Mouse (Mus musculus): ENCODE measurements at regions not wholly inside any gene's neighbourhood (a gene's known extent, or its start where the extent isn't known, plus 50 kb on each side); places are given as distances from the start of the nearest gene placed in this dataset.

DNA sequence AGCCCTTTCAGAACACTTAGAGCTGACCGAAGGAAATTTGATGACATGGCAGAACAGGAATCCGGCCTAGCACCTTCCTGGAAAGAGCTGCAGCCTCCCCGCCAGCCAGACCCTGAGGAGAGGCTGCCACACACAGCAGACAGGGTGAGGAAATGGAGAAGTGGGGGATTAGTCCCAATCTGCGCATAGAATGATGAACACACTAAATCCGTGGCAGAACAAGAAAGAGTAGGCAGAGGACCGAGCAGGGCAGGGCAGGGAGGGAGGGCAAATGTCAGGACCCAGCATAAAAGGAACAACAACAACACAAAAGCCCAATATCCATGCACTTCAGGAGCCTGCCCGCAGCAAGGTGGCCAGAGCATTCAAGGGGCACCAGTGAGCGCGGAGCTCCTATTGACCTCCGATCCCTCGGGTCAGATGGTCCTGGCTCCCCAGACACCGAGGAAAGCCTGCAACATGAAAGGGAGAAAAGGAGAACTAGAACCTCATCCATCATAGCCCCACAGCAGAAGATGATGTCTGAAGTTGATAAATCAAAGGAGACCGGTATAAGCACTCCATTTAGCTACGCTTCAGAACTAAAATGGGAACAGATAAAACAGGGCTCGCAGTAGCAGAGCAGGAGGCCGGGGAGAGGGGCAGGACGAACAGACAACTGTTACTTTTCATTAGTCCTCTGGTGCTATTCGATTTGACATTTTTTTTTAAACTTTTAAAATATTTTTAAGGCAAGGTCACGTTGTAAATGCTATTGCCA, 136.3 kb upstream of the Pkdcc start:
- Histone ChIP-seq H3K9me3 (ENCODE audit: low read length) (0 out of 2 replicates have a peak, but pooled peaks cover 4% of the 10 kb centered on the region), H3K27ac (ENCODE audit: low read depth, low read length) (no peak overlapping the region), H3K4me1 (ENCODE audit: insufficient read depth, low read length) (peaks cover 4% of the 10 kb centered on the region; the same call in 1 of the 2 replicates), H3K36me3 (ENCODE audit: insufficient read depth, low read length) (no peaks in the 10 kb centered on the region), H3K4me2 (ENCODE audit: low read depth, low read length, poor library complexity, severe bottlenecking) (no peak overlapping the region), H3K27me3 (ENCODE audit: insufficient read depth, low read length) (peaks cover 7% of the 10 kb centered on the region; the same call in 1 of the 2 replicates), H3K9ac (replicated peaks; ENCODE audit: low read length, poor library complexity, severe bottlenecking) (no peak overlapping the region), H3K4me3 (ENCODE audit: low read depth, low read length) (no peak overlapping the region)
- no peak for TF ChIP-seq CTCF (IDR thresholded peaks at IDR 0.05)
- DNase-seq (ENCODE audit: low spot score), result no peak
- 25% methylated on average over 19 of the region's 19 CpGs for WGBS
- no peak for ATAC-seq (ENCODE audit: low FRiP score)

DNA sequence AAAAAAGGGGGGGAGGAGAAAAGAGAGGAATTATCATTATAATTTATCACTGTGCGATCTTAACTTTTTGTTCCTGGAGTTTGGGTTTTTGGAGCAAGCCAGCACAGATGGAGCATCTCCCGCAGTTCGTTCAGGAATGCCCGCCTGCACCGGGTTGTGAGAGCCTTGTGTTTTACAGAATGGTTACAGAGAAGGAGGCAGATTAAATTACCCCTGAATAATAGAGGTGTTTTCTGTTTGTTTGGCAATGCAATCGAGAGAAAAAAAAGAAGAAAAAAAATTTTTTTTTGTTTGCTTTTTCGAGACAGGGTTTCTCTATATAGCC, 135.8 kb upstream of the Pkdcc start:
- peaks cover 7% of the 10 kb centered on the region; the same call in 1 of the 2 replicates for H3K27me3 ChIP-seq (ENCODE audit: insufficient read depth, low read length)
- ATAC-seq (ENCODE audit: low FRiP score) (no peak), DNase-seq (ENCODE audit: low spot score) (no peak)
- H3K36me3 ChIP-seq (ENCODE audit: insufficient read depth, low read length), result no peaks in the 10 kb centered on the region
- WGBS, result 76% methylated on average over 7 of the region's 7 CpGs
- no peak overlapping the region for H3K4me2 ChIP-seq (ENCODE audit: low read depth, low read length, poor library complexity, severe bottlenecking)
- H3K4me1 ChIP-seq (ENCODE audit: insufficient read depth, low read length), result peaks cover 4% of the 10 kb centered on the region; the same call in 1 of the 2 replicates
- no peak for TF ChIP-seq CTCF (IDR thresholded peaks at IDR 0.05)
- H3K9me3 ChIP-seq (ENCODE audit: low read length), result 0 out of 2 replicates have a peak, but pooled peaks cover 4% of the 10 kb centered on the region
- H3K27ac ChIP-seq (ENCODE audit: low read depth, low read length), result no peak overlapping the region
- no peak overlapping the region for H3K4me3 ChIP-seq (ENCODE audit: low read depth, low read length)
- H3K9ac ChIP-seq (replicated peaks; ENCODE audit: low read length, poor library complexity, severe bottlenecking), result no peak overlapping the region

DNA sequence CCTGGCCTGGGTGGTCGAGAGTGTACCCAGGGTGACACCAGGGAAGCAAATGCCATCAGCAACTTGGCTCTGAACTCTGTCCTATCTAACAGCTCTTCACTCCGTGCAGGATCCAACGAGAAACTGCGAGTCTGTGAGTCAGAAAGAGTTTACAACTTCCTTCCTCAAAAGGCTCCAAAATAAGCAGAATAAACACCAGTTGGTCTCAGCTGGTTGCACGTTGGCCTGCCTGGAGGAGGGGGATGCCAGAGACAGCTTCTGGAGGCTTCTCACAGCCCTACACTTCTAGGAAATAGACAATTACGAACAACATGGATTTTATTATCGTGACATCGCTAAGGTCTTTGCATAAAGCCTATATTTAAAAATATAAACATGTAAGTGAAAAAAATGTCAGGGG, 133.4 kb upstream of the Pkdcc start:
- H3K27me3 ChIP-seq (ENCODE audit: insufficient read depth, low read length), result peaks cover 7% of the 10 kb centered on the region; the same call in 1 of the 2 replicates
- no peak for TF ChIP-seq CTCF (IDR thresholded peaks at IDR 0.05)
- ATAC-seq (ENCODE audit: low FRiP score), result no peak
- WGBS, result 81% methylated on average over 8 of the region's 8 CpGs
- H3K4me3 ChIP-seq (ENCODE audit: low read depth, low read length), result no peak overlapping the region
- no peak for DNase-seq (ENCODE audit: low spot score)
- 0 out of 2 replicates have a peak, but pooled peaks cover 4% of the 10 kb centered on the region for H3K9me3 ChIP-seq (ENCODE audit: low read length)
- no peaks in the 10 kb centered on the region for H3K36me3 ChIP-seq (ENCODE audit: insufficient read depth, low read length)
- no peak overlapping the region for H3K9ac ChIP-seq (replicated peaks; ENCODE audit: low read length, poor library complexity, severe bottlenecking)
- H3K4me2 ChIP-seq (ENCODE audit: low read depth, low read length, poor library complexity, severe bottlenecking), result no peak overlapping the region
- no peak overlapping the region for H3K27ac ChIP-seq (ENCODE audit: low read depth, low read length)
- H3K4me1 ChIP-seq (ENCODE audit: insufficient read depth, low read length), result peaks cover 4% of the 10 kb centered on the region; the same call in 1 of the 2 replicates

DNA sequence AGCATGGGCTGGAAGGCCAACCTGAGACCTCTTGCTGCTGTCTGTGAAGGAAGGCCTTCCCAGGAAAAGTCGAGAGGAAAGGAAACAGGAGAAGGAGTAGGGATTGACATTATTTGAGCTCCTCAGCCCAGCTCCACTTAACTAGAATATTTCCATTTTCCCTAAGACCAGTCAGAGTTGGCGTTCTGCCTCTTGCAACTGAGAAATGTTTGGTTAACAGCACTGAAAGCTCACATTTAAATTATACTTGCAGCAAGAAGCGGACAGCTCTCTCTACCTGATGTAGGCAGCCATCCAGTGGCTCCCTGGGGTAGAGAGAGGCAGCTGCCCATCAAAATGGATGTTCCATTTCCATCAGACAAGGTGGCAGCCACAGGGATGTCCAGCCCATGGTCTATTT, 131.6 kb upstream of the Pkdcc start:
- no peak for TF ChIP-seq CTCF (IDR thresholded peaks at IDR 0.05)
- H3K9ac ChIP-seq (replicated peaks; ENCODE audit: low read length, poor library complexity, severe bottlenecking), result no peak overlapping the region
- H3K27ac ChIP-seq (ENCODE audit: low read depth, low read length), result no peak overlapping the region
- no peak overlapping the region for H3K4me3 ChIP-seq (ENCODE audit: low read depth, low read length)
- 58% methylated on average over 3 of the region's 3 CpGs for WGBS
- H3K4me1 ChIP-seq (ENCODE audit: insufficient read depth, low read length), result peaks cover 4% of the 10 kb centered on the region; the same call in 1 of the 2 replicates
- H3K4me2 ChIP-seq (ENCODE audit: low read depth, low read length, poor library complexity, severe bottlenecking), result no peak overlapping the region
- ATAC-seq (ENCODE audit: low FRiP score) (no peak), DNase-seq (ENCODE audit: low spot score) (no peak)
- 0 out of 2 replicates have a peak, but pooled peaks cover 4% of the 10 kb centered on the region for H3K9me3 ChIP-seq (ENCODE audit: low read length)
- H3K36me3 ChIP-seq (ENCODE audit: insufficient read depth, low read length), result no peaks in the 10 kb centered on the region
- no peaks in the 10 kb centered on the region for H3K27me3 ChIP-seq (ENCODE audit: insufficient read depth, low read length)

DNA sequence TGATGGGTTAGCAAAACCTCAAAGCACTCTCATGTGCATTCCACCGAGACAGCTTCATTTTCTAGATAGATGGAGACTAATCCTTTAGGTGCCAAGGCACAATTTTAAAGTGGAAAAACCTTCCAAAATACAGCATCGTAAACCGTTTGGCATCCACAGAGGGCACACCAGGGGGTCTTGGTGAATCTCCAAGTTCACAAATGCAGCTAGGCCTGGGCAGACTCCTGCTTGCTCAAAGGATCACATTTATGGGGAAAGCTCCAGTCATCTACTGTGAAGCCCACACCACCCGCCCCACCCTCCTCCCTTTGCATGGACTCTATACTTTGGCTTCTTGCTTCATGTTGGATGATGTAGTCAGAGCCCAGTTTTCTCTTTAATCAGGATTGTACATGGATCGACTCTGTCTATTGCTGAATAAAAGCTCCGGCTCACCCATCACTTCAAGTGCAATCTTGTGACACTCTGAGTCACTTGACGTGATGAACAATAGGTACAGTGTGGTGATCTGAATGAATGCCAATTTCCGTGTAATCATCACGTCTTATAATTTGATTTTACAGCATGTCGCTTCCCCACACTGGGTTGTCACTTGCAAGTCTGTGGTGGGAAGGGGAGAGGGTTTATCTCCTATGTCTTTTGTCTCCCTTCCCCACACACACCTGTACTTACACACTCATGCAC, 129.2 kb upstream of the Pkdcc start:
- WGBS, result 74% methylated on average over 10 of the region's 10 CpGs
- Histone ChIP-seq H3K9me3 (ENCODE audit: low read length) (no peaks in the 10 kb centered on the region), H3K4me3 (ENCODE audit: low read depth, low read length) (no peak overlapping the region), H3K4me2 (ENCODE audit: low read depth, low read length, poor library complexity, severe bottlenecking) (no peak overlapping the region), H3K27me3 (ENCODE audit: insufficient read depth, low read length) (no peaks in the 10 kb centered on the region), H3K27ac (ENCODE audit: low read depth, low read length) (no peak overlapping the region), H3K9ac (replicated peaks; ENCODE audit: low read length, poor library complexity, severe bottlenecking) (no peak overlapping the region), H3K36me3 (ENCODE audit: insufficient read depth, low read length) (no peaks in the 10 kb centered on the region), H3K4me1 (ENCODE audit: insufficient read depth, low read length) (no peaks in the 10 kb centered on the region; the same call in 1 of the 2 replicates)
- DNase-seq (ENCODE audit: low spot score) (no peak), ATAC-seq (ENCODE audit: low FRiP score) (no peak)
- TF ChIP-seq CTCF (IDR thresholded peaks at IDR 0.05), result no peak

DNA sequence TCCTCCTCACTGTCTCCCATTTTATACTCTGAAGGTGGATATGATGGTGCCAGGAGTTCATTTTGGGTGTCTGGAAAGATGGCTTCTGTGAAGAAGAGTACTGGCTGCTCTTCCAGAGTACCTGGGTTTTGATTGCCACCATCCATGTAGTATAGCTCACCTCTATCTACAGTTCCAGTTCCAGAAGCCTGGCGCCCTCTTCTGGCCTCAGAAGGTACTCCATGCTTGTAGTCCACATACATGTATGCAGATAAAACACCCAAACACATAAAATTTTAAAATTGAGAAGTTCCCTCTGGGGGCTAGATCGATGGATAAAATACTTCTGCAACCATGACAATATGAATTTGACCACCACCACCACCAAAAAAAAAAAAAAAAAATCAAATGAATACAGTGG, 128.4 kb upstream of the Pkdcc start:
- peak; percentile 43 for TF ChIP-seq CTCF (IDR thresholded peaks at IDR 0.05)
- H3K4me1 ChIP-seq (ENCODE audit: insufficient read depth, low read length), result no peaks in the 10 kb centered on the region; the same call in 1 of the 2 replicates
- H3K4me2 ChIP-seq (ENCODE audit: low read depth, low read length, poor library complexity, severe bottlenecking), result no peak overlapping the region
- ATAC-seq (ENCODE audit: low FRiP score), result no peak
- WGBS, result 86% methylated on average over 2 of the region's 2 CpGs
- H3K4me3 ChIP-seq (ENCODE audit: low read depth, low read length), result no peak overlapping the region
- no peak for DNase-seq (ENCODE audit: low spot score)
- no peak overlapping the region for H3K27ac ChIP-seq (ENCODE audit: low read depth, low read length)
- H3K36me3 ChIP-seq (ENCODE audit: insufficient read depth, low read length), result no peaks in the 10 kb centered on the region
- H3K9me3 ChIP-seq (ENCODE audit: low read length), result no peaks in the 10 kb centered on the region
- no peaks in the 10 kb centered on the region for H3K27me3 ChIP-seq (ENCODE audit: insufficient read depth, low read length)
- H3K9ac ChIP-seq (replicated peaks; ENCODE audit: low read length, poor library complexity, severe bottlenecking), result no peak overlapping the region

Data from midbrain, postnatal 0 days (tissue).